Mouse (Mus musculus) lung, postnatal 4 days (tissue): Measurements from ENCODE around the gene Ndufs1.
A peak's percentile ranks its signal among the peaks of the same experiment; 100 is the strongest.
"Not testable (repeated sequence)": the region's sequence is repeated elsewhere in the genome, so short reads cannot be mapped to it uniquely, and the experiment has no call there.

Experiments used
- DNase-seq, 2 experiments: peaks; one replicate each; pipeline ENCODE4 v3.0.0; 2021

The Ndufs1 gene

DNA sequence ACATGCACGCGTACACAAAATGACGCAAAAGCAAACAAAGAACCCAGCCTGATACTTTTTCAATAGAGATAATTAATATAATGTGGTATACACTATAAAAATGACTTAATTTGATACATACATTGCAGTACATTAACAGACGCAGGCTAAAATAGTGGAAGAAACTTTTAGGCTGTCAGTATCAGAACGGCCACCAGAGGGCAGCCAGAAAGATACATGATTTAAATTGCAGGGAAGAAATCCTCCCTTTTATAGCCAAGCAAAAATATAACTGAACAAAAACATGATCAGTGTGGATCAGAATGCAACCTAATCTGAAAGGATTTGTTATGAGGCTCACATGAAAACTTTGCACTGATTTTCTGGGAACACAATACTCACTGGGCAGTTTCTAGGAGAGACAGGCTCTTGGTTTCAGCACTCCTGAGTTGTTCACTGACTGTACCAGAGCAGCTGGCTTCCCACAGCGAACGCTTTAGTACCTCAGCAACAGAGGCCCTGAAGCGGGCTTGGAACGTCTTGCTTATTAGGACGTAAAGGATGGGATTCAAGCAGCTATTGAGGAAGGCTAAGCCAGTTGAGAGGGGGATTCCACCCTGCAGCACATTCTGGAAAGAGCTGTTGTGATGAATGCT is 6.1 kb upstream of the Ndufs1 start:
- peak in 1 of 2 experiments; percentile 59 for DNase-seq

DNA sequence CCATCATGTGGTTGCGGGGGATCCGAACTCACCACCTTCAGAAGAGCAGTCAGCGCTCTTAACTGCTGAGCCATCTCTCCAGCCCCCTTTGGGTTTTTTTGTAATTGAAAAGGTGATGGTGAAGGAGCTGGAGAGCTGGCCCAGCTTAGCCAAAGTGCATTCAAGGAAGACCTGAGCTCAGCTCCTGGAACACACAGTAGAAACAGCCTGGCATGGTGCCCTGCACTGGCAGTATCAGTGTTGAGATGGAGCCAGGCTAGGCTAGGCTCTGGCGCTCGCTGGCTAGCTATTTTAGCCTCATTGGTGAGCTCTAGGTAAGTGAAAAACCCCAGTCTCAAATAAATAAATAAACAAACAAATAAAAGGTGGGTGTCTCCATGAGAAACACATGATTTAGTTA is 5.6 kb upstream of the Ndufs1 start:
- DNase-seq, result no peak

- DNase-seq, result no peak
Observed at GRCm38 (mm10) chr1:63181480-63181879, 4.8 kb upstream of the Ndufs1 start.

DNA sequence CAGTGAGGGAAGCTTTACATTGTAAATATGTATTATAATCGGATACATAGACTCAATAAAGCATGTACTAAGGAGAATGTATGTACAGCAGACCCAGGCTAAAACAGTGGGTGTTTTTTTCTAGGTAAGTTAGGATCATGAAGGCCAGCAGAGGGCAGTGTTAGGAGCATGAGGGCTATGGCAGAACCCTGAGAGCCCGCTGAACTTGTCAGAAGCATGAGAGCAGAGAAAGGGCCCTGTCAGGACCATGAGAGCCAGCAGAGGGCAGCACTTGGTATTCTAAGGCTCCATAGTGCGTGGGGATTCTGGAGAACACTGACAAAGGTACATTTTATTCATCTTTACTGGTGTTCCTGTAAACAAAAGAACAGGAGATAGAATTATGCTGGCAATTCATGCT is 4.4 kb upstream of the Ndufs1 start:
- DNase-seq, result peak; percentile 90 to 94

DNA sequence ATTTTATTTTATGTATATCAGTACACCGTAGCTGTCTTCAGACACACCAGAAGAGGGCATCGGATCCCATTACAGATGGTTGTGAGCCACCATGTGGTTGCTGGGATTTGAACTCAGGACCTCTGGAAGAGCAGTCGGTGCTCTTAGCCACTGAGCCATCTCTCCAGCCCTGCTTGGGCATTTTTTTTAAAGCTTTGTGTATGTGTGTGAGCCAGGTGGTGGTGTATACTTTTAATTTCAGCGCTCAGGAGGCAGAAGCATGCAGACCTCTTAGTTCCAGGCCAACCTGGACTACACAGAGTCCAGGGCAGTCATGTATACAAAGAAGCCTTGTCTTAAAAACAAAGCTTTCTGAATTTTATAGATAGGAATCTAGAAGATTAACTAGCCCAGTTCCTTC is 3.9 kb upstream of the Ndufs1 start:
- DNase-seq, result not testable (repeated sequence)

GRCm38 (mm10) chr1:63180122-63180521 is 3.5 kb upstream of the Ndufs1 start:
- DNase-seq, result no peak

GRCm38 (mm10) chr1:63178308-63178707 is 1.7 kb upstream of the Ndufs1 start:
- DNase-seq, result no peak

- DNase-seq, result no peak
Observed at GRCm38 (mm10) chr1:63176259-63176603, 402 bp downstream of the Ndufs1 start.

DNA sequence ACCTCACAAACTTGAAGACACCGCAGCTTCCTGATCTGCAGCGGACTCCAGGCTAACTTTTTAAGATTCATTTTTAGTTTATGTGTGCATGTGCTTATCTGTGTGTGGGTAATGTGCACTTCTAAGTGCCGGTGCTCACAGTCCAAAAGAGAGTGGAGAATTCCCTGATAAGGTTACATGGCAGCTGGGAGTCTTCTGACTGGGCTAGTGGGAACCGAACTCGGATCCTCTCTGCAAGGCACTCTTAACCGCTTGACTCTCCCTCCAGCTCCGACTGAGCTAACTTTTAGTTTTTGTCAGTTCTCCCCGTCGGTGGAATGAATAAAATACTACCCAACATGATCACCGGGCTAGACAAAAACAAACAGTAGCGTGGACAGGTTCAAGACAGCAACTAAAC is 780 bp downstream of the Ndufs1 start:
- DNase-seq, result peak in 1 of 2 experiments; percentile 10

- no peak for DNase-seq
Observed at GRCm38 (mm10) chr1:63168638-63169037, 8.0 kb downstream of the Ndufs1 start.

- DNase-seq, result no peak
Observed at GRCm38 (mm10) chr1:63140231-63140630, 36.4 kb downstream of the Ndufs1 start.

- DNase-seq, result not testable (repeated sequence)
Observed at GRCm38 (mm10) chr1:63138586-63138985, 38.0 kb downstream of the Ndufs1 start.

GRCm38 (mm10) chr1:63137971-63138370 is 38.7 kb downstream of the Ndufs1 start:
- no peak for DNase-seq

DNA sequence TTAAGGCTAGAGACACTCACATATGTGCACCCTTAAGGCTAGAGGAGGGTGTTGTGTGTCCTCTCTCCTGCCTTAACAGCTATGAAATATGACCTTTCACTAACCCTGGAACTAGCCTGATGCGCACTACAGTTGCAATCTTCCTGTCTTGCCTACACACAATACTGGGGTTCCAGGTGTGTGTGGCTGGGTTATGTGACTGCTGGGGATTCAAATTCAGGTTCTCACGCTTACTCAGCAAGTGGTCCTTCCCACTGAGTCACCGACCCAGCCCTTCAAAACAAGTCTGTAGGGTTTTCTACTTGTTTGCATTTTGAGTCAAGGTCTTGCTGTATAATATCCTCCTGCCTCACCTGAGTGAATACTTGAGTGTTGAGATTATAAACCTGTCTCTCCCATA is 42.1 kb downstream of the Ndufs1 start:
- no peak for DNase-seq

DNA sequence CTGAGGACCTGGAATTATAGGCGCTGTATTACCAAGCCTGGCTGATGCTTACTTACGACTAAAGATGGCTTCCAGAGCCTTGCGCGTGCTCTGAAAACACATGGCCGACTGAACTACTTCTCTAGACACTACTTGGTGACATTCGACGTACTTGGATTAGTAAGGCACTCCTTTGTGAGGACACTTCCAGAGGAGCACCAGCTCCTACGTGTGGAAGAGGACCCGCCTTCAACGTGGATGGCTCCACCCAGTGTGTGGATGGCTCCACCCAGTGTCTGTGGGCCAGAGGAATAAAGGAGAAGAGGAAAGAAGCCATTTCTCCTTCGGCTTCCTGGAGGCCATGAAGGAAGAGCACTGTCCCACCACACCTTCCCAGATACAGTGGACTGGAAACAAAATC is 44.9 kb downstream of the Ndufs1 start:
- no peak for DNase-seq

GRCm38 (mm10) chr1:63130883-63131282 is 45.8 kb downstream of the Ndufs1 start:
- no peak for DNase-seq

DNA sequence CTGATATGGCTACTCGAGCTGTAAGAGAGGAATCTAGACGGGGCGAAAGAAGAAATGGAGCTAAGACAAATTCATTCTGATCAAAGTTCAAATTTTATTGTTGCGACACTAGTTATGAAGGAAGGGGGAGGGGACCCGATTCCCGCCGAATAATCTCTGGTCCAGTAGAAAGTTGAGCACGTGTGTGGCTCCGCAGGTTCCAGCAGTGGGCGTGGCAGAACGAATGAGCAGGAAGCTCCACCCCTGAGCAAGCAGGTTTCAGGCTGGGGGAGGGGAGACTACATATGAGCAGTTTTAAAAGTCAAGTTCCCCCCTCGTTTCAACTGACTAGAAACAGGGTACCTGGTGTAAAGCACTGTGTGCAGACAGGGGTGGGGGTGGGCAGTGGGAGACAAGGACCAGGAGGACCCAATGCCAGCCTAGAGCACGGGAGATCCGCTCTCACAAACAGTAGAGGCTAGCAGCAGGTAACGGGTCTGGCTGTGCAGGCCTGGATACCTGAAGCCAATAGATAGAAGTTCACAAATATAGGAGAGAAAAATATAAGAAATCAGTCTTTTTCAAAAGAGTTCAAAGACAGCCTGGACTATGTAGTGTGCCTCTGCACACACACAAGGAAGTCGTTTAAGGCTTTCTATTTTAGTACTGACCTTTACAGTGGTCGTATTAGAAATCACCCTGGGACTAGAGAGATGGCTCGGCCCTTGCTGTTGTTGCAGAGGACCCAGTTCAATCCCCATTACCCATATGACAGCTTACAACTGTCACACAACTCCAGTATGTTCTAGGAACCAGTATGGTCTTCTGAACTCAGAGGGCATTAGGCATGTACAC is 46.6 kb downstream of the Ndufs1 start:
- no peak for DNase-seq

- DNase-seq, result no peak
Observed at GRCm38 (mm10) chr1:63129273-63129672, 47.4 kb downstream of the Ndufs1 start.

DNA sequence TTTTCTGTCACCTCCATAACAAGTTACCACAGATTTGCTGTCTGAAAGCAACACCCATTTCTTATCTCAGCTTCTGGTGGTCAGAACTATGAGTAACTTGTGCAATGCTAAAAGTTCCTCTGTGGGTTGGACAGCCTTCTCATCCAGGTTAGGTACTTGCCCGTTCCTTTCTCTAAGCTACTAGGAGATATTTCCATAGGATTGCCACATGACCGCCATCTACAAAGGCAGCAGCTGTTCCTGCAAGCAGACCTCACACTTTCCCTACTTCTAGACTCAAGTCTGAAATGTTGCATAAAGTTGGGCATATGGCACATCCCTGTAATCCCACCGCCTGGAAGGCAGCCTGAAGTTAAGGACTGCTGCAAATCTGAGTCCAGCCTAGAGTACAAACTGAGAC is 50.4 kb downstream of the Ndufs1 start:
- DNase-seq, result no peak

DNA sequence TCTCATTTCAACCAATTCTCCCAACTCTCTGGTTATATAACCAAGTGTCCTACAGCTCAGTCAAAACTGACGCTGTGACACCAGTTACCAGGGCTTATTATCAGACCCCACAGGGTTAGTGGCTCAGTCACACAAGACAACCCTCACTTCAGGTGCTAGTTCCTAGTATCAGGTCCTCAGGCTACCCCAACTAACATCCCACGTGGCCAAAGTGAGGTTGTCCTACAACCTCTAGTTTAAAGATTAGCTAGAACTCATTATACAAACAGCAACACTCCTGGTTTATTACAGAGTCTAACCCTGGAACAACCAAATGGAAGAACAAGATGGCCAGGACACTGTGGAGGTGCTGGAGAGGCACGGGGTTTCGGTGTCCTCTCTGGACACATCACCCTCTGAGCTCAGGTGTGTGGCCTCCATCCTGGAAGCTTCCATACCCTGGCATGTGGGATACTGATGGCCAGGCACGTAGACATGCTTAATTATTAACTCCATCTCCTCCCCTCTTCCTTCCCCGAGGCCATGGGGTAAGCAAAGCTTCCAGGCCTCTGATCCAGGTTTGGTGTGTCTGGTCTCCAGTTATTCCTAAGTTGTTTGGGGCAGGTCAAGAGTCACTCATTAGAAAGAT is 52.7 kb downstream of the Ndufs1 start:
- no peak for DNase-seq

GRCm38 (mm10) chr1:63122005-63122404 is 54.6 kb downstream of the Ndufs1 start:
- no peak for DNase-seq

DNA sequence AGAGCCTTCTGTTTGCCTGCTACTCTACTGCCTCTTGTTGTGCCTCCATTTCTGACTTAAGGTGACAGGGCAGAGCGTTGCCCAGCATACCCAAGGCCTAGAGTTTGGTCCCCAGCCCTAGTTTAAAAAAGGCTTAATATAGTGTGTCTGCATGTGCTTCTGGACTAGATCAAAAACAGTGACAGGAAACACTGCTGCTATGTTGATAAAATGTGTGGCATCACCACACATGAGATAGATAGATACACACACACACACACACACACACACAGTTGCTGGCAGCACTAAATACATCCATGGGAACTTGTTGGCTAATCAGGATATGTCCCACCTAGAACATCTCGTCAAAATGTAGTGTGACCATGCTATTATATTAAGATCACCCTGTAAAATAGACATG is 56.3 kb downstream of the Ndufs1 start:
- no peak for DNase-seq

GRCm38 (mm10) chr1:63119675-63120074 is 57.0 kb downstream of the Ndufs1 start:
- no peak for DNase-seq

DNA sequence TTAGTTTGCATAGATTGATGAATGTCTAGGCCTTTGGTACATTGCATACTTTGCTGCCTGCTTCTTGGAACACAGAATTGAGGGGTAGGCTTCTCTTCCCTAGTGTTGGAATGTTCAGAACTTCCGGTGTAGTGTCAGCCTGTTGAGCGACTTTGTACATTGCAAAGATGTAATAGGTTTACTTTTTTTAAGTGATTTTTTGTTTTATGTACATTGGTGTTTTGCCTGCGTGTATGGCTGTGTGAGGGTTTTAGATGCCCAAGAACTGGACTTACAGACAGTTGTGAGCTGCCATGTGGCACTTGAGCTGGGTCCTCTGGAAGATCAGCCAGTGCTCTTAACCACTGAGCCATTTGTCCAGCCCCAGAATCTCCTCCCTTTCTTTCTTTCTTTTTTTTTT is 61.1 kb downstream of the Ndufs1 start:
- DNase-seq, result no peak
